Mouse (Mus musculus) cerebellum, adult (tissue): ENCODE measurements at regions not wholly inside any gene's neighbourhood (a gene's known extent, or its start where the extent isn't known, plus 50 kb on each side); places are given as distances from the start of the nearest gene placed in this dataset.
A peak's percentile ranks its signal among the peaks of the same experiment; 100 is the strongest.

Source experiments
- ATAC-seq: cut with Nextera tagmentation; 2 replicates; pipeline ENCODE4 v1.9.2; 2017; ENCODE audit warnings: mild to moderate bottlenecking, moderate library complexity, mixed read lengths; ENCODE audit not compliant: insufficient number of reproducible peaks, low FRiP score, low TSS enrichment

GRCm38 (mm10) chr10:67430805-67431204, 104.5 kb upstream of the Egr2 start:
- no peak for ATAC-seq

DNA sequence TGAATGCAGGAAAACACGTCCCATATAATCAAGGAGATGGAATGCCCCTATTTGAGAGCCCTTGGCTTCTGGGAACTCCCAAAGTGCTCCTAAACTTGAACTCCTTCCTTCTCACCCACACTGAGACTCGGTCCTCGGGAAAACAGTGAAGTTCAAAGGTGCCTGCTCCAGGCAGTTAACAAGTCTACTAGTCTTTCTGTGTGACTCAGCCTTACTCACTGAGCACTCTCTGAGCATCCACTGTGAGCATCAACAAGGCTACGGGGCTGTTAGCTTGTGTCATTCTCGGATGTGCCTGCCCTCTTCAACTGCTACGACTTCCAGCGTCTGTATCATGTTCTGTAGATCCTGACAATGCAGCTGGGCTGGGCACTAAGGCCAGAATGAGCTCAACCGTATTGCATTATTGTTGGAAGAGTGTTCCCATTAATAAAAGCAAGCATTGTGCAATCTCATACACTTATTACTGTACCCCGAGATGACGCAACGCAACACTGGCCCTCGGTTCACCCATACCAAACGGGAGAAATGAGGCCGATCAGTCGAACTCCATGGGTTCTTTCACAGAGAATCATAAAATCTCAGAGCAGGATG, 96.1 kb upstream of the Egr2 start:
- no peak for ATAC-seq

DNA sequence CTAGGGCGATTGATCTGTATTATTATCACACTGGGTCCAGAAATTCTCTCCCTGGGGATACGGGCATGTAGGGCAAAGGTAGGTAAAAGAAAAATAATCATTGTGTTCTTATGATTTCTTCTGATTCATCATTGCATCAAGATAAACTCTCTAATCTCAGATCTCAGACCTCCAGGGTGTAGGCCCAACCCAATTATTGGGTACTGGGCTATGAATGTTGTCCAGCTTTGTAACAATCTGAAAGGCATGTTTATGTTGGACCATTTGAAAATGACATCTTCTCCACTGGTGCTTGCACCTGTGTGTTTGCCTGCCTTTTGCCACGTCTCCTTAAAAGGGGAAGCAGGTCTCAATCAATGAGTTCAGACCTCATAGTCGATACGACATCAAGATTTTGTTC, 95.4 kb upstream of the Egr2 start:
- ATAC-seq, result no peak

- no peak for ATAC-seq
Measured at GRCm38 (mm10) chr10:67441243-67441642, 94.0 kb upstream of the Egr2 start.

GRCm38 (mm10) chr10:67448875-67449274, 86.4 kb upstream of the Egr2 start:
- ATAC-seq, result no peak

DNA sequence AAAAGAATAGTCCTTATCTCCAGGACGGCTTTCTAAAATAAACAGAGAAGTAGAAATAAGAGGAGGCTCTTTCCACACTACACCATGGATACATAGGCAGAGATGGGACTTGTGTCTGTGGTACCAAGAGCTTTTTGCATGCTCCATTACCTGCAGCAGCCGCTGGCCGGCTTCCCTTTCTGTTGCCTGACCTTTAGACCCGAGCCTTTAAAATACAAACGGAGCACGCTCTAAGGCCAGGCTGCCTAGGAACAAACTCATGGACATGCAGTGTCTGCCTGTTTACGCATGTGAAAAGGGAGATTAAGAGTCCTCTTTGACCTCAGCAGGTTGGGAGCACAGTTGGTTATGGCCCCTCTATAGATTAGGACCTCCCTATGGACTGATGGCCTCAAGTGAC, 81.1 kb upstream of the Egr2 start:
- ATAC-seq, result no peak

GRCm38 (mm10) chr10:67458447-67459272, 76.6 kb upstream of the Egr2 start:
- ATAC-seq, result no peak

DNA sequence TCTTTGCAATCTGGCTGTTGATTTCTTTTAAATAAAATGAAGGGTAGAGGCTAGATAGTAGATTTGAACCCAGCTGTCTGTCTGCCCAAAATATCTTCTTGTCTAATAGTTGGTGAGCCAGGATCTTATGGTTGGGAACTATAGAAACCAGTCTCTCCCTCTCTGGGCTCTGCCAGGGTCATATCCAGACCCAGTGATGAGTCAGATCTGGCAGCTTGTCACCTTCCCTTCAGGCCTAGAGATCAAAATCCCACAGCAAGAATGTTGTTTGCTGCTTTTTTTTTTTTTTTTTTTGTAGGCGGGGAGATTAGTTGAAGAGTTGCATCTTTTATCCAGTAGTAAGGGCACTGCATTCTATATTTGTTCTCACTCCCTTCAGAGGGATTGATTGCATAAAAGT, 74.0 kb upstream of the Egr2 start:
- no peak for ATAC-seq

- ATAC-seq, result no peak
Measured at GRCm38 (mm10) chr10:67461862-67462261, 73.4 kb upstream of the Egr2 start.

DNA sequence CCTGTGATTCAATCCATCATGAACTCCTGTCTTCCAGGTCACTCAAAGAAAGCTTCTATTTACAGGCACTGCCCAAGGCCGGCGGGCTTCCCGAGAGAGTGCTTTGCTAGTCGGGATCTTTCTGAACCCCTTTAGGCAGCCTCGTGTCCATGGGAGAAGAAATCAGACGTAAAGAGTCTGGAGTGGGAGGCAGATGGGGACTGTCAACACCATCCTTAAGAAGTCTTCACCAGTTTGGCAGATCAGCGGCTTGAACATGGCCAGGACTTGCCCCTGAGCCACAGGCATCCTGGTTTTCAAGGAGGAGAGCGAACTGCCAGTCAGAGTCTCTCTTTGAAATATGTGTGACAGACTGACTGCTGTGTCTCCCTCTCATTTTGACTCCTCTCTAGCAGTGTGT, 66.6 kb upstream of the Egr2 start:
- no peak for ATAC-seq

GRCm38 (mm10) chr10:67473016-67473415, 62.3 kb upstream of the Egr2 start:
- ATAC-seq, result no peak

DNA sequence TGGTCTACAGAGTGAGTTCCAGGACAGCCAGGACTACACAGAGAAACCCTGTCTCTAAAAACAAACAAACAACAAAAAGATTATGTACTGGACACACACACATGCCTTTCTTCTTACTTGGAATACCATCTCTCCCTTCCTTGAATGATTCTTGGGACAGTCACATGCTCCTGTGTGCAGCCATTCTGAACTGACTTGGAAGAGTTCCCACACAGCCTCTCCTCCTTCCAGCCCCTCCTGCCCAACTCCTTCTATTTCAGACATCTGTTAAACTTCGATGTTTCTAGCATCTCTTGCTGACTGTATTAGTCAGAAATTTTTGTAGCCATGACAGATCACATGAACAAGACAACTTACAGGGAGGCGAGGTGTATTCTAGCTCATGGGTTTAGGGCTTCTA, 60.9 kb upstream of the Egr2 start:
- ATAC-seq, result no peak

- ATAC-seq, result peak; percentile 57
Measured at GRCm38 (mm10) chr10:67482268-67482667, 53.0 kb upstream of the Egr2 start.

- no peak for ATAC-seq
Measured at GRCm38 (mm10) chr10:67483371-67483770, 51.9 kb upstream of the Egr2 start.

GRCm38 (mm10) chr10:67484091-67484745, 51.1 kb upstream of the Egr2 start:
- no peak for ATAC-seq
